Mouse (Mus musculus): Measurements from ENCODE around the gene Avil. TPM values are rescaled to one million over a fixed set of nuclear protein-coding genes. Genes with fewer than 3 reads are reported as not detected.

The Avil gene
- polyA plus RNA-seq, 1 experiment: 2.4 TPM

- peaks cover 10% of the 10 kb centered on the region for H3K4me1 ChIP-seq (ENCODE audit: control insufficient read depth, insufficient read depth, insufficient read length, low read length)
- no peak overlapping the region for H3K4me3 ChIP-seq (ENCODE audit: low read depth, low read length)
- no peaks in the 10 kb centered on the region for H3K27me3 ChIP-seq (ENCODE audit: control insufficient read depth, insufficient read depth, low read length)
- no peaks in the 10 kb centered on the region for H3K36me3 ChIP-seq (ENCODE audit: control insufficient read depth, insufficient read depth, low read length)
- peak overlapping the region; percentile 46; the same call in 1 of the 2 replicates for H3K27ac ChIP-seq (ENCODE audit: insufficient read depth, low read depth, low read length)
- TF ChIP-seq POLR2A (IDR thresholded peaks at IDR 0.05; ENCODE audit: low read depth, low read length): no peak
- TF ChIP-seq CTCF (IDR thresholded peaks at IDR 0.05; ENCODE audit: extremely low read depth, insufficient read length, insufficient replicate concordance, low read depth, low read length): no peak
- WGBS: 53% methylated on average over 15 of the region's 15 CpGs
Measured at GRCm38 (mm10) chr10:126962271-126962965, 38.1 kb upstream of the Avil start.

GRCm38 (mm10) chr10:126962966-126963330, 37.6 kb upstream of the Avil start:
- TF ChIP-seq POLR2A (IDR thresholded peaks at IDR 0.05; ENCODE audit: low read depth, low read length): no peak
- TF ChIP-seq CTCF (IDR thresholded peaks at IDR 0.05; ENCODE audit: extremely low read depth, insufficient read length, insufficient replicate concordance, low read depth, low read length): no peak
- 52% methylated on average over 6 of the region's 6 CpGs for WGBS
- Histone ChIP-seq H3K27ac (ENCODE audit: insufficient read depth, low read depth, low read length) (no peak overlapping the region), H3K36me3 (ENCODE audit: control insufficient read depth, insufficient read depth, low read length) (no peaks in the 10 kb centered on the region), H3K27me3 (ENCODE audit: control insufficient read depth, insufficient read depth, low read length) (no peaks in the 10 kb centered on the region), H3K4me3 (ENCODE audit: low read depth, low read length) (no peak overlapping the region), H3K4me1 (ENCODE audit: control insufficient read depth, insufficient read depth, insufficient read length, low read length) (peaks cover 4% of the 10 kb centered on the region)

- no peak overlapping the region for H3K4me3 ChIP-seq (ENCODE audit: low read depth, low read length)
- H3K27ac ChIP-seq (ENCODE audit: insufficient read depth, low read depth, low read length): no peak overlapping the region
- 84% methylated on average over 8 of the region's 8 CpGs for WGBS
- no peaks in the 10 kb centered on the region for H3K36me3 ChIP-seq (ENCODE audit: control insufficient read depth, insufficient read depth, low read length)
- no peaks in the 10 kb centered on the region for H3K27me3 ChIP-seq (ENCODE audit: control insufficient read depth, insufficient read depth, low read length)
- TF ChIP-seq CTCF (IDR thresholded peaks at IDR 0.05; ENCODE audit: extremely low read depth, insufficient read length, insufficient replicate concordance, low read depth, low read length): no peak
- TF ChIP-seq POLR2A (IDR thresholded peaks at IDR 0.05; ENCODE audit: low read depth, low read length): no peak
- 0 out of 2 replicates have a peak, but pooled peaks cover 4% of the 10 kb centered on the region for H3K4me1 ChIP-seq (ENCODE audit: control insufficient read depth, insufficient read depth, insufficient read length, low read length)
Measured at GRCm38 (mm10) chr10:126963821-126964220, 36.7 kb upstream of the Avil start.

- 21% methylated on average over 12 of the region's 12 CpGs for WGBS
- Histone ChIP-seq H3K4me3 (ENCODE audit: low read depth, low read length) (no peak overlapping the region), H3K4me1 (ENCODE audit: control insufficient read depth, insufficient read depth, insufficient read length, low read length) (peaks cover 21% of the 10 kb centered on the region), H3K27me3 (ENCODE audit: control insufficient read depth, insufficient read depth, low read length) (no peaks in the 10 kb centered on the region), H3K36me3 (ENCODE audit: control insufficient read depth, insufficient read depth, low read length) (no peaks in the 10 kb centered on the region), H3K27ac (ENCODE audit: insufficient read depth, low read depth, low read length) (peak overlapping the region; percentile 35)
- no peak for TF ChIP-seq CTCF (IDR thresholded peaks at IDR 0.05; ENCODE audit: extremely low read depth, insufficient read length, insufficient replicate concordance, low read depth, low read length)
- no peak for TF ChIP-seq POLR2A (IDR thresholded peaks at IDR 0.05; ENCODE audit: low read depth, low read length)
Measured at GRCm38 (mm10) chr10:126971363-126972050, 29.0 kb upstream of the Avil start.

GRCm38 (mm10) chr10:126972051-126972725, 28.3 kb upstream of the Avil start:
- Histone ChIP-seq H3K4me1 (ENCODE audit: control insufficient read depth, insufficient read depth, insufficient read length, low read length) (peaks cover 25% of the 10 kb centered on the region), H3K27ac (ENCODE audit: insufficient read depth, low read depth, low read length) (peak overlapping the region; percentile 35), H3K27me3 (ENCODE audit: control insufficient read depth, insufficient read depth, low read length) (no peaks in the 10 kb centered on the region), H3K36me3 (ENCODE audit: control insufficient read depth, insufficient read depth, low read length) (no peaks in the 10 kb centered on the region), H3K4me3 (ENCODE audit: low read depth, low read length) (no peak overlapping the region)
- TF ChIP-seq CTCF (IDR thresholded peaks at IDR 0.05; ENCODE audit: extremely low read depth, insufficient read length, insufficient replicate concordance, low read depth, low read length) (no peak), POLR2A (IDR thresholded peaks at IDR 0.05; ENCODE audit: low read depth, low read length) (no peak)
- WGBS: 27% methylated on average over 13 of the region's 13 CpGs

- H3K4me3 ChIP-seq (ENCODE audit: low read depth, low read length): no peak overlapping the region
- WGBS: 14% methylated on average over 7 of the region's 7 CpGs
- no peak for TF ChIP-seq CTCF (IDR thresholded peaks at IDR 0.05; ENCODE audit: extremely low read depth, insufficient read length, insufficient replicate concordance, low read depth, low read length)
- no peak for TF ChIP-seq POLR2A (IDR thresholded peaks at IDR 0.05; ENCODE audit: low read depth, low read length)
- no peaks in the 10 kb centered on the region for H3K36me3 ChIP-seq (ENCODE audit: control insufficient read depth, insufficient read depth, low read length)
- peaks cover 27% of the 10 kb centered on the region for H3K4me1 ChIP-seq (ENCODE audit: control insufficient read depth, insufficient read depth, insufficient read length, low read length)
- no peaks in the 10 kb centered on the region for H3K27me3 ChIP-seq (ENCODE audit: control insufficient read depth, insufficient read depth, low read length)
- peak overlapping the region; percentile 26 for H3K27ac ChIP-seq (ENCODE audit: insufficient read depth, low read depth, low read length)
Measured at GRCm38 (mm10) chr10:126972988-126973387, 27.5 kb upstream of the Avil start.

GRCm38 (mm10) chr10:126975706-126976105, 24.8 kb upstream of the Avil start:
- WGBS: 90% methylated on average over 6 of the region's 6 CpGs
- Histone ChIP-seq H3K27me3 (ENCODE audit: control insufficient read depth, insufficient read depth, low read length) (no peaks in the 10 kb centered on the region), H3K27ac (ENCODE audit: insufficient read depth, low read depth, low read length) (no peak overlapping the region), H3K4me3 (ENCODE audit: low read depth, low read length) (no peak overlapping the region), H3K4me1 (ENCODE audit: control insufficient read depth, insufficient read depth, insufficient read length, low read length) (peaks cover 28% of the 10 kb centered on the region), H3K36me3 (ENCODE audit: control insufficient read depth, insufficient read depth, low read length) (no peaks in the 10 kb centered on the region)
- TF ChIP-seq CTCF (IDR thresholded peaks at IDR 0.05; ENCODE audit: extremely low read depth, insufficient read length, insufficient replicate concordance, low read depth, low read length) (no peak), POLR2A (IDR thresholded peaks at IDR 0.05; ENCODE audit: low read depth, low read length) (no peak)

Measured in small intestine, adult 2 months (tissue).